ENCODE assay signal across 8 mouse cellular contexts in genomic region chr2:10276194-10276593, GRCm38 (mm10).
A peak's percentile ranks its signal among the peaks of the same experiment; 100 is the strongest.
DNase-seq lines count a peak whose midpoint lies in the region; ATAC-seq lines count a peak whose summit lies in the region.

No protein-coding gene starts in this region.

- peaks cover 9% of the 10 kb centered on the region for H3K4me1 ChIP-seq in heart, embryonic 12.5 days (replicated peaks)
- no peaks in the 10 kb centered on the region for H3K4me1 ChIP-seq in kidney, embryonic 16.5 days (ENCODE audit: insufficient read depth, low read length)
- peaks cover 14% of the 10 kb centered on the region for H3K4me1 ChIP-seq in limb, embryonic 13.5 days

- H3K4me3 ChIP-seq in heart, embryonic 12.5 days, result no peak overlapping the region
- H3K4me3 ChIP-seq in kidney, embryonic 16.5 days (ENCODE audit: low read length), result no peak overlapping the region
- no peak overlapping the region for H3K4me3 ChIP-seq in limb, embryonic 13.5 days

- ATAC-seq in heart, embryonic 12.5 days (ENCODE audit: insufficient number of reproducible peaks, low FRiP score), result peak; percentile 78
- peak; percentile 72; the same call in 1 of the 2 replicates for ATAC-seq in kidney, embryonic 16.5 days (ENCODE audit: low FRiP score, low TSS enrichment)
- peak; percentile 94 for ATAC-seq in limb, embryonic 13.5 days (ENCODE audit: low FRiP score, low read depth)

- H3K27me3 ChIP-seq in heart, embryonic 12.5 days (replicated peaks), result no peaks in the 10 kb centered on the region
- no peaks in the 10 kb centered on the region for H3K27me3 ChIP-seq in kidney, embryonic 16.5 days (ENCODE audit: insufficient read depth, low read length)
- H3K27me3 ChIP-seq in limb, embryonic 13.5 days, result no peaks in the 10 kb centered on the region

- H3K27ac ChIP-seq in heart, embryonic 12.5 days (ENCODE audit: poor library complexity, severe bottlenecking), result no peak overlapping the region
- no peak overlapping the region for H3K27ac ChIP-seq in kidney, embryonic 16.5 days (ENCODE audit: low read length)
- H3K27ac ChIP-seq in limb, embryonic 13.5 days, result no peak overlapping the region; the same call in 1 of the 2 replicates

- H3K4me2 ChIP-seq in heart, embryonic 12.5 days, result no peak overlapping the region
- H3K4me2 ChIP-seq in kidney, embryonic 16.5 days (replicated peaks; ENCODE audit: low read depth, low read length), result no peak overlapping the region
- no peak overlapping the region for H3K4me2 ChIP-seq in limb, embryonic 13.5 days (replicated peaks)

- DNase-seq in adrenal gland, postnatal 10 days, result peak; percentile 62
- peak; percentile 76 for DNase-seq in fibroblast of lung, adult 2 months (ENCODE audit: low read depth)
- DNase-seq in naive thymus-derived CD4-positive, alpha-beta T cell, adult 2 months (ENCODE audit: low read depth), result peak; percentile 5
- DNase-seq in Muller cell, postnatal 12 days (ENCODE audit: inconsistent ontology term), result no peak
- no peak for DNase-seq in cerebellum, adult 9-11 months

- H3K9me3 ChIP-seq in heart, embryonic 12.5 days (replicated peaks), result no peaks in the 10 kb centered on the region
- no peaks in the 10 kb centered on the region for H3K9me3 ChIP-seq in kidney, embryonic 16.5 days (ENCODE audit: low read length)
- no peaks in the 10 kb centered on the region for H3K9me3 ChIP-seq in limb, embryonic 13.5 days

- 36% methylated on average over 2 of the region's 2 CpGs for WGBS in heart, embryonic 12.5 days
- WGBS in kidney, embryonic 16.5 days, result 38% methylated on average over 2 of the region's 2 CpGs
- 37% methylated on average over 2 of the region's 2 CpGs for WGBS in limb, embryonic 13.5 days

- no peaks in the 10 kb centered on the region for H3K36me3 ChIP-seq in heart, embryonic 12.5 days
- H3K36me3 ChIP-seq in kidney, embryonic 16.5 days (ENCODE audit: insufficient read depth, low read length), result no peaks in the 10 kb centered on the region
- H3K36me3 ChIP-seq in limb, embryonic 13.5 days, result no peaks in the 10 kb centered on the region

- H3K9ac ChIP-seq in heart, embryonic 12.5 days, result no peak overlapping the region
- H3K9ac ChIP-seq in kidney, embryonic 16.5 days (replicated peaks; ENCODE audit: low read length), result no peak overlapping the region
- H3K9ac ChIP-seq in limb, embryonic 13.5 days, result no peak overlapping the region

Comparison
In these comparisons a context has a peak if more than half of its experiments do, and no peak if none do; other contexts are left out.
1. DNase-seq: peak in adrenal gland, postnatal 10 days (single experiment), fibroblast of lung, adult 2 months (single experiment) and naive thymus-derived CD4-positive, alpha-beta T cell, adult 2 months (single experiment); none in Muller cell, postnatal 12 days (single experiment) and cerebellum, adult 9-11 months (single experiment).
2. Peak in every context shown above with its lines, with median percentiles within 50 percentile points of each other: ATAC-seq.